Mouse (Mus musculus): ENCODE measurements at regions not wholly inside any gene's neighbourhood (a gene's known extent, or its start where the extent isn't known, plus 50 kb on each side); places are given as distances from the start of the nearest gene placed in this dataset.
"Not testable (repeated sequence)": the region's sequence is repeated elsewhere in the genome, so short reads cannot be mapped to it uniquely, and the experiment has no call there.

- not testable (repeated sequence) for TF ChIP-seq POLR2A (IDR thresholded peaks at IDR 0.05; ENCODE audit: control insufficient read depth, low read depth, low read length); CTCF (IDR thresholded peaks at IDR 0.05; ENCODE audit: control insufficient read depth, insufficient read depth, insufficient replicate concordance, low read depth, low read length)
These were observed 152.6 kb upstream of the Zfp770 start for GRCm38 (mm10) chr2:114353876-114354275.
